Mouse (Mus musculus) forebrain, embryonic 15.5 days (tissue): ENCODE measurements around the gene Rgl3. TPM values are rescaled to one million over a fixed set of nuclear protein-coding genes. Genes with fewer than 3 reads are reported as not detected.

ENCODE experiments used
- ATAC-seq: fragments of 200-750 bp; cut with Nextera tagmentation; replicated peaks from 2 replicates; pipeline ENCODE4 v1.8.0; 2017; ENCODE audit warnings: mild to moderate bottlenecking, moderate TSS enrichment, moderate library complexity
- H3K27ac ChIP-seq: fragments of 300-500 bp; sonication (generic); replicated peaks from 2 replicates; pipeline ENCODE4 v1.5.1; 2015; ENCODE audit warnings: mild to moderate bottlenecking, inconsistent platforms
- H3K27me3 ChIP-seq: fragments of 300-500 bp; sonication (generic); 2 replicates; pipeline ENCODE4 v1.6.1; 2015; ENCODE audit warnings: inconsistent platforms
- H3K36me3 ChIP-seq: fragments of 300-500 bp; sonication (generic); 2 replicates; pipeline ENCODE4 v1.6.1; 2015; ENCODE audit warnings: mild to moderate bottlenecking, inconsistent platforms
- H3K4me1 ChIP-seq: fragments of 300-500 bp; sonication (generic); 2 replicates; pipeline ENCODE4 v1.6.1; 2015; ENCODE audit warnings: inconsistent platforms
- H3K4me2 ChIP-seq: fragments of 300-500 bp; sonication (generic); replicated peaks from 2 replicates; pipeline ENCODE4 v1.6.1; 2015; ENCODE audit warnings: mild to moderate bottlenecking, inconsistent platforms
- H3K4me3 ChIP-seq: fragments of 300-500 bp; sonication (generic); 2 replicates; pipeline ENCODE4 v1.5.1; 2015; ENCODE audit warnings: mild to moderate bottlenecking, inconsistent platforms
- H3K9ac ChIP-seq: fragments of 300-500 bp; sonication (generic); replicated peaks from 2 replicates; pipeline ENCODE4 v1.6.1; 2015; ENCODE audit warnings: mild to moderate bottlenecking, inconsistent platforms
- H3K9me3 ChIP-seq: fragments of 300-500 bp; sonication (generic); 2 replicates; pipeline ENCODE4 v1.6.1; 2016; ENCODE audit warnings: inconsistent platforms
- WGBS: fragments of 180-500 bp; shearing (Covaris S2); methylation state at CpG from one replicate; pipeline ENCODE4 v1.1.7; 2015; ENCODE audit warnings: mixed read lengths; 5-methylcytosine and 5-hydroxymethylcytosine counted together
- polyA plus RNA-seq: library from polyadenylated mRNA; unstranded; fragments of >200 nt; fragmentation: Nextera tagmentation; extraction: Ambion mirVana; gene quantifications from 2 replicates; pipeline ENCODE4 v1.2.1, GENCODE M21; 2015

The Rgl3 gene
- polyA plus RNA-seq, 1 experiment from 2014 or later = 0.87 TPM

- Histone ChIP-seq H3K4me1 (peaks cover 11% of the 10 kb centered on the region), H3K4me3 (no peak overlapping the region), H3K27ac (no peak overlapping the region), H3K9ac (no peak overlapping the region), H3K9me3 (no peaks in the 10 kb centered on the region), H3K4me2 (no peak overlapping the region), H3K36me3 (no peaks in the 10 kb centered on the region), H3K27me3 (no peaks in the 10 kb centered on the region)
- 96% methylated on average over 1 of the region's 1 CpGs for WGBS
- ATAC-seq = no peak
These were observed 63.7 kb downstream of the Rgl3 start for GRCm38 (mm10) chr9:21925506-21925905.

- Histone ChIP-seq H3K9ac (no peak overlapping the region), H3K36me3 (no peaks in the 10 kb centered on the region), H3K27me3 (no peaks in the 10 kb centered on the region), H3K4me1 (peaks cover 11% of the 10 kb centered on the region), H3K9me3 (no peaks in the 10 kb centered on the region), H3K27ac (no peak overlapping the region), H3K4me2 (no peak overlapping the region), H3K4me3 (no peak overlapping the region)
- no peak for ATAC-seq
- 88% methylated on average over 3 of the region's 3 CpGs for WGBS
These were observed 64.2 kb downstream of the Rgl3 start for GRCm38 (mm10) chr9:21925034-21925433.

- 75% methylated on average over 6 of the region's 6 CpGs for WGBS
- no peak overlapping the region for H3K9ac ChIP-seq
- peaks cover 11% of the 10 kb centered on the region for H3K4me1 ChIP-seq
- no peaks in the 10 kb centered on the region for H3K36me3 ChIP-seq
- no peaks in the 10 kb centered on the region for H3K9me3 ChIP-seq
- no peak overlapping the region for H3K27ac ChIP-seq
- no peak overlapping the region for H3K4me2 ChIP-seq
- no peak for ATAC-seq
- no peaks in the 10 kb centered on the region for H3K27me3 ChIP-seq
- no peak overlapping the region for H3K4me3 ChIP-seq
These were observed 65.2 kb downstream of the Rgl3 start for GRCm38 (mm10) chr9:21924099-21924493.

GRCm38 (mm10) chr9:21923490-21924098, 65.7 kb downstream of the Rgl3 start:
- no peak overlapping the region for H3K9ac ChIP-seq

GRCm38 (mm10) chr9:21923036-21923435, 66.2 kb downstream of the Rgl3 start:
- Histone ChIP-seq H3K4me3 (no peak overlapping the region), H3K4me1 (peaks cover 16% of the 10 kb centered on the region), H3K4me2 (no peak overlapping the region), H3K27me3 (no peaks in the 10 kb centered on the region), H3K36me3 (no peaks in the 10 kb centered on the region), H3K9ac (no peak overlapping the region), H3K27ac (no peak overlapping the region), H3K9me3 (no peaks in the 10 kb centered on the region)
- ATAC-seq = no peak
- WGBS = 93% methylated on average over 4 of the region's 4 CpGs

More at GRCm38 (mm10) chr9:21923490-21924098, 65.7 kb downstream of the Rgl3 start:
- H3K9me3 ChIP-seq = no peaks in the 10 kb centered on the region
- H3K27ac ChIP-seq = no peak overlapping the region
- WGBS = 79% methylated on average over 3 of the region's 3 CpGs
- no peak for ATAC-seq
- H3K4me1 ChIP-seq = peaks cover 11% of the 10 kb centered on the region
- H3K27me3 ChIP-seq = no peaks in the 10 kb centered on the region
- H3K36me3 ChIP-seq = no peaks in the 10 kb centered on the region
- no peak overlapping the region for H3K4me3 ChIP-seq
- no peak overlapping the region for H3K4me2 ChIP-seq

Other genes with a start within 250 kb of the Rgl3 start
- 41.7 and 55.9 TPM in 2 replicates for gene Spc24, start 229.1 kb downstream of the Rgl3 start, polyA plus RNA-seq
- 2.9 and 3.7 TPM in 2 replicates for gene Kank2, start 190.7 kb downstream of the Rgl3 start, polyA plus RNA-seq
- 0.27 and 0.51 TPM in 2 replicates for gene Angptl8, start 153.9 kb downstream of the Rgl3 start, polyA plus RNA-seq
- gene Dock6, start 136.8 kb downstream of the Rgl3 start, polyA plus RNA-seq = 10.4 and 12.3 TPM in 2 replicates
- gene Rab3d, start 71.3 kb downstream of the Rgl3 start, polyA plus RNA-seq = 33.3 and 33.8 TPM in 2 replicates
- gene Ccdc159, start 62.0 kb downstream of the Rgl3 start, polyA plus RNA-seq = 7.5 and 8.8 TPM in 2 replicates
- gene Tmem205, start 61.9 kb downstream of the Rgl3 start, polyA plus RNA-seq = 53.5 and 53.7 TPM in 2 replicates
- 71.9 and 73.0 TPM in 2 replicates for gene Plppr2, start 52.4 kb downstream of the Rgl3 start, polyA plus RNA-seq
- gene Swsap1, start 33.7 kb downstream of the Rgl3 start, polyA plus RNA-seq = 9.3 and 12.1 TPM in 2 replicates
- 1.7 and 1.8 TPM in 2 replicates for gene Epor, start 25.9 kb downstream of the Rgl3 start, polyA plus RNA-seq
- 4.4 and 5.5 TPM in 2 replicates for gene Ccdc151, start 13.2 kb upstream of the Rgl3 start, polyA plus RNA-seq
- gene Prkcsh, start 13.4 kb upstream of the Rgl3 start, polyA plus RNA-seq = 87.2 and 91.1 TPM in 2 replicates
- 88.9 and 93.3 TPM in 2 replicates for gene Elavl3, start 62.6 kb upstream of the Rgl3 start, polyA plus RNA-seq
- gene Gm49318, start 81.8 kb upstream of the Rgl3 start, polyA plus RNA-seq = not detected in 2 replicates
- gene Zfp653, start 81.9 kb upstream of the Rgl3 start, polyA plus RNA-seq = 23.2 and 23.5 TPM in 2 replicates
- 59.2 and 59.7 TPM in 2 replicates for gene Ecsit, start 96.0 kb upstream of the Rgl3 start, polyA plus RNA-seq
- gene Cnn1, start 109.8 kb upstream of the Rgl3 start, polyA plus RNA-seq = 0.53 and 1.1 TPM in 2 replicates
- 179 and 181 TPM in 2 replicates for gene Elof1, start 127.7 kb upstream of the Rgl3 start, polyA plus RNA-seq
- gene Acp5, start 146.3 kb upstream of the Rgl3 start, polyA plus RNA-seq = 0.17 and 0.84 TPM in 2 replicates
- 85.9 and 89.6 TPM in 2 replicates for gene Pigyl, start 167.4 kb upstream of the Rgl3 start, polyA plus RNA-seq
- gene Zfp872, start 198.6 kb upstream of the Rgl3 start, polyA plus RNA-seq = 0.18 and 0.19 TPM in 2 replicates
- 10.3 TPM in 2 replicates for gene Zfp809, start 236.3 kb upstream of the Rgl3 start, polyA plus RNA-seq